Mouse (Mus musculus): ENCODE measurements around the gene Adtrp.

The Adtrp gene

DNA sequence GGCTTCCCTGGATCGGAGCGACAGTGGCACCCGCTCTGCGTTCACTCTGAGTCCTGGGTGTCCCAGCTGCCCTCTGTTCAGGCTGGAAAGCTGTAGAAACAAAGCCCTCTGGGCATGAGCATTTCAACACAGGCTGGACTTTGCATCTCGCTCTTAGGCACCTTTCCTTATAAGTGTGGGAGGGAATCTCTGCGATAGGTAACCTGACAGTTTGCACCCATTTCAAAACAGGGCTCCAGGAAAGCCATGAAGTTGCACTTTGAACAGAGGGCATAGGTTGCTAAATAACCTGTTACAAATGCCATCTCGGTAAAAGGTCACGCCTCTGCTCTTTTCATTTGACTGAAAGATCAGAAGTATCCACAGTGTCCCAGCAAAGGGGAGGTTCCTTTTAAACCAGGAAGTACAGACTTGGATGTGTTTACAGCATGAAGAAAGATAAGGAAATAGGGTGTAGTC, 19.2 kb downstream of the Adtrp start:
- DNase-seq (ENCODE audit: low read depth), result no peak

DNA sequence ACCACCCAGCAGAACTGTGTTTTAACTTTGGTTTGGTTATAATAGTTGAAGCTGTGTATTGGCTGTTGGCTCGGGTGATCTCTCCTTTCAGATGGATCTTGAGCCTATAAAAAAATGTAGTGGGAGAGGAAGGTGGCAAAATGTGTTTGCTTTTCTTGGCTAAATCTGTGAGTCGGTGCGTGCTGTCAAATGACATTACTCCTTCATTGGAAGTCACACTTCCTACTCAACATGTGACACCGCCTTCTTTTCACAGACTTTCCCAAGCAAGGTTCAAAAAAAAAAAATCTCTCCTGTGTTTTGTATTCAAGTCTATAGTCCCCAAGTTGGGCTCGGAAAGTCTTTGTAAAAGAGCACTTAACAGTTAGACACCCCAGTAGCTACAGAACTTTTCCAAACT, 19.9 kb downstream of the Adtrp start:
- no peak for DNase-seq (ENCODE audit: low read depth)

DNA sequence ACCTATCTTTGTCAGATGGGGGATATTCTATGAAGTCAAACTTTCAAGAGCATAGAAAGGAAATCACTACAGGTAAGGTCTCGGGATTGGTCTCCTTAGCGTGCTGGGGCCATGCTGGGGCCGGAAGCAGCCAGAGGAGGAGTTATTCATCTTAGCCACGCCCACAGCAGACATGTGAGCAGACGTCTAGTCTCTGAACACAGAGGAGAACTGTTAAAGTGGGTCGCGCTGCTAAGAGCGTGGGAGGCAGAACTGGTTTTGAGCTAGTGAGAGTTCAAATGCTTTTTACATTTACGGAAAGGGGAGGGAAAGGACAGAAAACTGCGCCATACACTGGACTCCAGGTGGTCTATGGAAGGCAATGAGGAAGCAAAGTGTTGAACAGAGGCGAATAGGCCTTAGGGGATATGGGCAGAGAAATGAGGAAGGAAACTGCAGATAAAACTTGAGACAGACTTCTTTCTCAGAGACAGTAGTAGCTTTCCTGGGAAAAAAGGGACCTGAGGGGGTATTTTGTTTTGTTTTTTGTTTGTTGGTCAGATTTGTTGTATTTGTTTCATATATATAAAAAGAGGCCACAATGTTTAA, 22.0 kb downstream of the Adtrp start:
- DNase-seq (ENCODE audit: low read depth), result no peak

DNA sequence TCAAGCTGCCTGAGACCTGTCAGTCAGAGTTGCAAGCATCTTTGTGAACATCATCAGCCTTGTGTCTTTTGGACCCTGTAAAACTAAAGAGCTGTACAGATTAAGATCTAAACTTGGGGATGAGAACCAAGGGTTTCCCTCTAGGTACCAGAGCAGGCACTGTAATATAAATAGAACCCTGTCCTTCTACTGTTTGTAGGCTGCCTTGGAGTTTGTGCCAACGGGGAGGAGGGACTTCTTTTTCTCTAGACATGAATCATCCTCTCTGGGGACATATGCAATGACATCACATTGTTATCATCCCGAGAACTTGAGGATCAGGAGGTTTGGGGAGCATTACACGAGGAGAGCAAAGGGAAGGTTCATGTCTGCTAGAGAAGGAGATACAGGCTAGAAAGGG, 24.4 kb downstream of the Adtrp start:
- DNase-seq (ENCODE audit: low read depth), result no peak

DNA sequence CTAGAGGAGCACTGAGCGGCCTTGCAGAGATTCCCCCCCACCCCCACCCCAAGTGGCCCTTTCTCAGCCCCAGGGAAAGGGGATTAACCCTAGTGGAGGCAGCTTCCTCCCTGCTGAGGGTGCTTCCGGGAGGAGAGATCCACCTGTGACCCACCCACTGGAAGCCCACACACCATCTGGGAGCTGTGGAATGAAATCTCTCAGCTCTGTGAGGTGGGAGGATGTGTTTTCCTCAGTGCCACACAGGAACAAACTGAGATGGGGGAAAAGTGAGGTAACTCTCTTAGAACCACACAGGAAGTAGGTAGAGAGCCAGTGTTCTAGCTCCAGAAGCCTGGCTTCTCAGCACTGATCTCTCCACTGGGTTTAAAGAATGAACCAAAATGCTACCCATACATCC, 24.9 kb downstream of the Adtrp start:
- DNase-seq (ENCODE audit: low read depth), result no peak

DNA sequence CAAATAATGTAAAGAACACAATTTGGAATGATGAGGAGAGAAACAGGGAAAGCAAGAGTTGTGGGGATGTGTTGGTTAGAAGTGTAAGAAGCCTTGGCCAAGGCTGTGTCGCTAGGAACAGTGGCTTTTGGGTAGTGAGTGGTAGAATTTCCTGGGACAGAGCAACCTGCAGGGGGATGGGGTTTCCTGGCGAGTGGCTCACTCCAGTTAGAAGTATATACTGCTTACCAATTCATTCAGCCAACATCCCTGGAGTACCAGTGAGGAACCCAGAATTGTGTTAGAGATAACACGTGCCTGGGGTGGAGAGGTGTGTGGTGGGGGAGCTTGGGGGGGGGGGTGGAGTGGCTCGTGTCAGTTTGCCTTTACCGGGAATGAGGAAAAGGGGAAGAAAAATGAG, 25.4 kb downstream of the Adtrp start:
- no peak for DNase-seq (ENCODE audit: low read depth)

DNA sequence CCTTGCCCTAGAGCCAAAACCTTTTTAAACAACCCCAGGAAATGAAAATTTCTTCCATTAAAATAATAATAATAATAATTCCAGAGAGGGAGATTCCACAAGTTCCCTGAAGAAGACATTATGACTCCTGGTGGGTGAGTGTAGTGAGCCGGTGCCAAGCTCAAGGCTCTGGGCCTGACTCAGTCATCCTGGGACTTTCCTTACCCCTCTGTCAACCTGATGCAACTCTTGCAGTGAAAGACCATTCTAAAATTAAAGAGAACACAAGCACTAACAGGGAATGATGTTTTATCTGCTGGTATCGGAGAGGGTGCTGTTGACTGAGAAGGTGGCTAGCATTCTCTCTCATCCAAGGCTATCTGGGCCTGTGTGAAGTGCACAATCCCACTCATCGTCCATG, 26.5 kb downstream of the Adtrp start:
- DNase-seq (ENCODE audit: low read depth), result no peak

DNA sequence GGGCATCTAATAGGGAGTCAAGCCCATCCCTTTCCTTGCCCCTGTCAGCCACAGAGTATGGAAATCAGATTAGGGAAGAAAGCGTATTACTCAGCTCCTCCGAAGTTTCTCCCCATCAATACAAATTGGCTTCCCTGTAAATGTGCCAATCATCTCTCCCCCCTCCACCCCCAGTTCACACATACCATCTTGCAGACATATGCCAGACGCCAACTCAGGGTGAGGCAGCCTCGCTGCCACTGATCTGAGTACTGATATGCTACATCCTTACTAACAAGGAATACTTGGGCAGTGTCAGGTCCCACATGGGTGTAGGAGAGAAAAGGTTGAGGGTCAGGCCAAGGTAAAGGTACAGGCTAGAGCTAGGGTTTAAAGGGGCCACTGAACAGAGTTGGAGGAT, 27.6 kb downstream of the Adtrp start:
- DNase-seq (ENCODE audit: low read depth), result no peak

DNA sequence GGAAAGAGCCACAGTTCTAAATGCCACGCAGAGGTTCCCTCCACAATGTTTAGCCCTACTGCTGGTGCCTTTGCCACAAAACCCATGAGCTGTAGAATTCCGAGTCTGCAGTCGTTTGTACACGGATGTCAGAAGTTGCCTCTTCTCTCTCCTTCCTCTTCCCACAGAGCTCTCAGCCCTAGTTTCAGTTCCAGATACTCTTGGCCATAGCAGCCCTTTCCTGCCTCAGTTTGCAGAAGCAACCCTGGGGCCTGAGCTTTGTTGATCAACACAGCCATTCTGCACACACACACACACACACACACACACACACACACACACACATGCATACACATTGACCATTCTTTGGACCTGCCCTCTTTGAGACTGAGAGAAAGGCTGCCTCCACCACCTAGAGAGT, 28.0 kb downstream of the Adtrp start:
- no peak for DNase-seq (ENCODE audit: low read depth)

DNA sequence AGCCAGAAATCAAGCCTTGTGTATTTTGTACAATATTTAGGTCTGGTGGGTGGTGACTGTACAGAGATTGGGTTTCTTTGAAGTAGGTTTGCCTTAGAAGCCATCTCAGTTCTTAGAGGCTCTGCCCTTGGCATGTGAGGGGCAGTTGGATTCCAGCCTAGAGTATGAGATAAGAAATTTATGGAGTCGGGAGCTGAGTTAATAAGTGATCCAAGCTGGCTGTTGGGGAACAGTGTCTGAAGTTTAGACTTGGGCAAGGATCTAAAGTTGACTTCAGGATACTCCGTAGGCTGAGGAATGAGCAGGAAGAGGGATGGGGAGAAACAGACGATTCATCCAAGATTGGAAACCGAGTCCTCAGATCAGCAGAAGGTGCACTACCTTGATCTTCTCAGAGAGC, 29.9 kb downstream of the Adtrp start:
- no peak for DNase-seq (ENCODE audit: low read depth)

DNA sequence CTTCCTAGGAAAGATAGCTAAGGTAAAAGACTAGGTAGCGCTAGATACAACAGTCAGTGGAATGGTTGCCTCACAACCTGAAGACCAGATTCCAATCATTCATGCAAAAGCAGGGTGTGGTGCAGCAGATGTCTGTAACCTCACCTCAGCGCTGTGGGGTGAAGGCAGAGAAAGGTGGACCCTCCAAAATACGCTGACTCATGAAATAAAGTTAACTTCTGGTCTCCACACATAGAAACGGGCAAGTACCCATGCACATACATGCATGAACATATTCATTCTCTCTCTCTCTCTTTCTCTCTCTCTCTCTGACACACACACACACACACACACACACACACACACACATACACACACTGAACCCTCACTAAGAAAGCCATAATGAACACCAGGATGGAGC, 30.8 kb downstream of the Adtrp start:
- DNase-seq (ENCODE audit: low read depth), result no peak

DNA sequence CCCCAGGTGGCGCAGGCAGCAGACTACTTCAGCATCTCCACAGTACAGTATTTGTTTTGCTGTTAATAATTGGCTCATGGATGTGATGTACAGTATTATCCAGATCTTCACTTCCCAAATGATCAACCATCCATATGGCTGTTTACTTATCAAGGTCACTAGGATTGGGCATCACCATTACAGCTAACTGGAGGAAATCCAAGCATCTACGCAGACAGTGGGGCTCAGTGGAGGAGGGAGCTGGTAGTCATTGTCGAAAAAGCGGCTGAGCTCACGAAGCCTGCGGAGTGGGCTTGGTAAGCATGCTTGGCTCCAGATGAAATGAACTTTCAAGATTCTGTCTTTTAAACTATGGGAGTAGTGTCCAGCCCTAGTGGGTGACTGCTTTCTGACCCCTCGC, 36.7 kb downstream of the Adtrp start:
- no peak for DNase-seq (ENCODE audit: low read depth)

DNA sequence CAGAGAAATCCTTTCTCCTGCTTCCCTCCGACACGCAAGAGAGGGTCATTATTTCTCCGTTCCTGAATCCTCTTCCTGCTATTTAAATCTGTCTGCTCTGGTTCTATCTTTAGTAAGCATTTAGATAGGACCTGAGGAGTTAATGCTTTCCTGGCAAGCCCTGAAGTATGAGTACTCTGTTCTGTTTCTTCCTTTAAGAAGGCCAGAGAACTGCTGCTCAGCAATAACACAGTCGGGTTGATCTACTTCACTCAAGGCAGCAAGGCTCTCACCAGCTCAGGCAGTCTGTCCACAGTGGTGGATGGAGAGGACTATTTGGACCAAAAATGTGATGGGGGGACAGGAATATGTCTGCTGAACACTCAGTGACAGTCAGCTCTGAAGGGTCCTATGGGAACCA, 39.7 kb downstream of the Adtrp start:
- DNase-seq (ENCODE audit: low read depth), result no peak

DNA sequence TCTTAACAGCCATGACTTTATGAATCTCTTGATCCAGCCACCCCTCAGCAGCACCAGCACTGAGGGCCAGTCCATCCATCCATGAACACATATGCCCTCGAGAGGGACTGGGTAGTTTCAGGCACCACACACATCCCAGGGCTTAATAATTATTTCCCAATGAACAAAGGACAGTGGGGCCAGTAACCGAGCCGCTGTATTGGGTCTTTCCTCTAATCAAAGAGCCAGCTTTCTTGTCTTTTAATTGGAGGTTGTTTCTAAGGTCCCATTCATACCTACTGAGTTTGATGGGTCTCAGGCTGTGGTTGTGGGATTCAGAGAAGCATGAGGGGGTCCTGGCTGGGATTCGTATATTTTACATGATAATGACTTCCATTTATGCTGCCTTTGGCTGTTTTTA, 40.2 kb downstream of the Adtrp start:
- no peak for DNase-seq (ENCODE audit: low read depth)

DNA sequence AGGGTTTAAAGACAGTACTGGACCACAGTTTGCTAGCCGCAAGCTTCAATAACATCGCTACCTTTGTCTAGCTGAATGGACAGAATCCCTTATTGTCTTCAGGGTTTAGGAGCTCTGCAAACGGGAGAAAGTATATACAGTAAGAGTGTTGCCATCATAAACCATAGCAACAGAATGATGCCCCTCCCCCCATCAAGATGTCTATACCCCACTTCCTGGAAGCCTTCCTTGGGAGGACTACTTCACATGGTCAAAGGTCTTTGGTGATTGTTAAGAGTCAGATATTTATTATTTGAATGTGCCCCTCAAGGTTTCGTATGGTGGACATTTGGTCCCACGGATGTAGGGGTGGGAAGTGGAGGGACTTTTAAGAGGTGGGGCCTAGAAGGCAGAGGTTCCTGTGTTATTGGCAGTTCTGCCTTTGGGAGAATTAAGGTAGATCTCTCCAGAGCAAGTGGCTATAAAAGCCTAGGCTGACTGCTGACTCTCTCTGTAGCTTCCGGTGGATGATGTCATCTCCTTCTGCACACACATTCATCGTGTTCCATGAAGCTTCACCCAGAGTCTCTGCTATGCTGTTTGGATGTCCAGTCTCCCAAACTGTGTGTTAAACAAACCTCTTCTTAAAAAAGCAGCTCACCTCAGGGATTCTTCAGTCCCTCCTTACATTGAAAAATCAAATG, 42.2 kb downstream of the Adtrp start:
- DNase-seq (ENCODE audit: low read depth), result no peak

DNA sequence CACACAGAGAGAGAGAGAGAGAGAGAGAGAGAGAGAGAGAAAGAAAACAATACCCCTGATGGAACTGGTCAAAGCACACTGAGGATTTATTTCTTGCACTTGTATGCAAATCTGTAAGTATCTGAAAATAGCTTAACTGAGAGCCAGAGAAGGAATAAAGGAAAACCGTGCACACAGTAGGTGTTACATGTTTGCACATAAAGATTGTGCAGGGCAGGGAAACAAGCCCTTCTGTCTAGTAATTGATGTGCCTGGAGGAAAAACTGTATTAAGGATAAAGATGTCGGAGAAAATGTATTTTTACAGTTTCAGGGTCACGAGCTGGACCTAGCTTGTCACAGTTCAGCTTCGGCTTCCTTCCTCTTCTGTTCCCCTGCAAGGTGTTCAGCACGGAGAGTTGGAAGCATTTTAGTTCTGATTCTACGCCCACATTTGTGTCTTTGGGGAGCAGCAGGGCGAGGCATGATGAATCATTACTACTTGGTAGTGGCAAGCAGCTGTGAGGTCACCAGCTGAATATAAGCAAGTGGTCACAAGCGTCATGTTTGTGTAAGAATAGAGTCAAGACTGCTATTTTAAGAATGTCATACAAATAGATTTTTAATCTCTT, 43.7 kb downstream of the Adtrp start:
- peak; percentile 16 for DNase-seq (ENCODE audit: low read depth)

DNA sequence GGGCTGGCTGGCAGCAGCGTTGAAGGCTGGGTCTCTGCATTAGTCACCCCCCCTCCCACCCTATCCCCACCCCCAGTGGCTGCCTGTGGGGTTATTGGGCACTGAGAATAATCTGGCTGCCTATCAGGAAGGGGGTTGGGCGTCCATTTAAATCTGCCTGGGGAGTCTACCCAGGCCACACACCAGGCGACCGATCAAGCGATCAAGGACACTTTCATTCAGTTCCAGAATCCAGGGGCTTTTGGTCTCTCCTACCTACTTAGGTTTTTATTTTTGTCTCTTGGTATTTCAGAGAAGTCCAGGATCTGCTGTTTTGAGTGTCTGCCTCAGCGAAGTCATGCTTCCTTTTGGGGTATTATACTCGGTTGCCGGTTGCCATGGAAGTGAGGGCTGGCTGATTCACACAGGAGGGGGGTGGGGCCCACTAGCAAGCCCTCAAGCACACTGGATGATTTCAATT, 46.3 kb downstream of the Adtrp start:
- no peak for DNase-seq (ENCODE audit: low read depth)

DNA sequence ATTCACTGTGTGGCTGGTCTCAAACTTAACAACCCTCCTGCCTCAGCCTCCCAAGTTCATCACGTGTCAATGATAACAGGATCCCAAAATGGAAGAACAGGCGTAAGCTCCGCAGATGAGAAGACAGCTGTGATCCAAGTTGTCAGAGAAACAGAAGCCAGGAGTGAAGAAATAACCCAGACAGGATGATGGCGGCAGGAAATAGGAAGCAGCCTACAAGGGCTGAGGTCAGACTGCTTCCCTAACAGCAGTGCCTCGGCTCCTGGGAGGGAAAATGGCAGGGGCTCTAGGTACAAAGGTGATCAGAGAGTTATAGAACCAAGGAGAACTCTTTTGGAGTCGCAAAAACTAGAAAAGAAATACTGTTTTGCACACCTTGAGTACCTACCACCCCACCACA, 54.6 kb downstream of the Adtrp start:
- no peak for DNase-seq (ENCODE audit: low read depth)

DNA sequence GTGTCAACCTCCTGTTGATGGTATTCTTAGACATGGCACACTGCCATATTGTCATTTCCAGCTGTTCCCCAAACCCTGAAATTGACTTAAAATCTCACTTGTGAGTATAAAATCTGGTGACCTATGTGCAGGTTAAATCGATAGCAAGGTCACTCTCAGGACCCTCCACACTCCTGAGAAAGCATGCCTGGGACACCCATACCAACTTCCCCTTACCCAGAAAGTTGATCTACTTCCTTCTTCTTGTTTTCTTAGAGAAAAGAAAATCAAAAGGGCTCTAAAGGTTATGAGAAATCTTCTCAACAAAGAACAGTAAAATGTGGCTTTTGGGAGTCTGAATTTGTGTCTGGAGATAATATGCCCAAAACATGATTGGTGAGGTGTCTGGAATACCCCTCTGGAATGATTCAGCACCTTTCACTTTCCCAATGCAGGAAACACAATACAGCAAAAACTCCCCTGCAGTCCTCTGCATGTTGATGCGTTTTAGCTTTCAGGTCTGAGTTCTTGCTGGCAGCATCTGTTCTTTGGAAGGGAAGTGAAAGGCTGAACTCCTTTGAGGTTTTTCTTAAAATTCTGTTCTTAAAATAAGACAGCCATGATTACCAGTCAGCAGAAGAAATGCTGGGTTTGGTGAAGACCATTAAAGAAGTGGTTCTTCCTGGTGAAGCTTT, 59.5 kb downstream of the Adtrp start:
- no peak for DNase-seq (ENCODE audit: low read depth)

DNA sequence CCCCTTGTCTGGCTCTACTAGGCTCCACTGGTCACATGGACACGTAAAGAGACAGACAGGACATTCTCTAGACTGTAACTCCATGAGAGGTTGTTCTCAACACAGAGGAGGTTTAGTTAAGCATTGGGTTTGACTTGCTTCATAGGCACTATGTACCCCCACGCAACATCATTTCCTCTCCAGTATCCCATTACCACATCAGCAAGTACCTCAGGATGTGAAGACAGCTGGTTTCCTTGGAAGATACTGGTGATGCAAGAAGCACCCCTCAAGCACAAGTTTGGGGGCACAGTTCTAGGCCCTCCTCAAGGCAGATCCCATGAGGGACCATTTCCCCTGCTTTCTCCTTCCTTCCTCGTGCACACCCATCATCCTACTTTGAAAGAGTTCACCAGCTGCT, 60.8 kb downstream of the Adtrp start:
- DNase-seq (ENCODE audit: low read depth), result no peak

DNA sequence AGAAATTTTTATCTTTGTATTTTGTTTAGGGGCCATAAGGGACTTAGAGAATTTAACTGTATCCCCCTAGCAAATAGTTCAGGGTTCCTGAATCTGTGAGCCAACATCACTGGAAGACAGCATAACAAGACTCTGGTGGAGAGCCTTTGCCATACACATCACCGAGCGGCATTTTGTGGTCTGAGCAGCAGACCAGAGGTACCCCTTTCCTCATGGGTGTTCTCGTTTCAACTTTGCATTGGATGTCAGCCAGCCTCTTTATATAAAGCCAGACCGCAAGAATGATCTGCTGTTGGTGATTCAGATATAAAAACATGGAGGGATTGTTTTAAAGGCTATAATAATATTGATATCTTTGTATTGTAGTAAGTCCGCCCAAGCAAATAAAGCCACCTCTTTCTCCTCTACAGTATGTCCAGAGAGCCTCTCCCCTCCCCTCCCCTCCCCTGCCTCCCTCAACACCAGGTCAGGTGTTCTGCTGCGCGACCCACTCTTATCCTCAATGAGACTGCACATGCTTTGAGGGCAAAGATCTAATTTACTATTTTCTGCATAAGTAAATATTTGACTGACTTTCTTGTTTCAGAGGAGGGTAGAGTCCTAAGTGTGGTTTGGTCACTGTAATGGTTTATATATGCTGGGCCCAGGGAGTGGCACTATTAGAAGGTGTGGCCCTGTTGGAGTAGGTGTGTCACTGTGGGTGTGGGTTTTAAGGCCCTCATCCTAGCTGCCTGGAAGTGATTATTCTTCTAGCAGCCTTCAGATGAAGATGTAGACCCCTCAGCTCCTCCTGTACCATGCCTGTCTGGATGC, 62.4 kb downstream of the Adtrp start:
- DNase-seq (ENCODE audit: low read depth), result no peak

DNA sequence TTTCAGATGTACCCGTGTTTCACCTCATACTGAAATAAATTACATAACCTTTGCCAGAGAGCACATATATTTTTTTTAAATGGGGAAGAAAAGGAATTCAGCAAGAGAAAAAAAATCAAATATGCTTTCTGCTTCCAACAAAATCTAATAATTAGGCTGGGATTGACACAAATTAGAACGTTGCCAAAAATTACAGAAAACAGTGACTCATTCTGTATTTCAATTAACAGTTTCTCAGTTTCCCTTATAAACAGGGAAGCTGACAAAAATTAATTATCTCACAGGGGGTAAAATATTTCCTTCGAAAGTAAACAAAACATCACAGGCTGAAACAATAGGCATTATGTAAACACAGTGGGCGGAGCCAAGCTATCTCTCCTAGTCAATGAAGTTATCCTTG, 67.2 kb downstream of the Adtrp start:
- DNase-seq (ENCODE audit: low read depth), result no peak
